Mouse (Mus musculus) CD4-positive, CD25-positive, alpha-beta regulatory T cell, adult 2 months (primary cell): Measurements from ENCODE around the gene Tln1.
"Not testable (repeated sequence)": the region's sequence is repeated elsewhere in the genome, so short reads cannot be mapped to it uniquely, and the experiment has no call there.

Experiments used
- DNase-seq: peaks from one replicate; pipeline ENCODE4 v3.0.0-alpha.2; 2012; ENCODE audit warnings: low read depth, low spot score

The Tln1 gene

DNA sequence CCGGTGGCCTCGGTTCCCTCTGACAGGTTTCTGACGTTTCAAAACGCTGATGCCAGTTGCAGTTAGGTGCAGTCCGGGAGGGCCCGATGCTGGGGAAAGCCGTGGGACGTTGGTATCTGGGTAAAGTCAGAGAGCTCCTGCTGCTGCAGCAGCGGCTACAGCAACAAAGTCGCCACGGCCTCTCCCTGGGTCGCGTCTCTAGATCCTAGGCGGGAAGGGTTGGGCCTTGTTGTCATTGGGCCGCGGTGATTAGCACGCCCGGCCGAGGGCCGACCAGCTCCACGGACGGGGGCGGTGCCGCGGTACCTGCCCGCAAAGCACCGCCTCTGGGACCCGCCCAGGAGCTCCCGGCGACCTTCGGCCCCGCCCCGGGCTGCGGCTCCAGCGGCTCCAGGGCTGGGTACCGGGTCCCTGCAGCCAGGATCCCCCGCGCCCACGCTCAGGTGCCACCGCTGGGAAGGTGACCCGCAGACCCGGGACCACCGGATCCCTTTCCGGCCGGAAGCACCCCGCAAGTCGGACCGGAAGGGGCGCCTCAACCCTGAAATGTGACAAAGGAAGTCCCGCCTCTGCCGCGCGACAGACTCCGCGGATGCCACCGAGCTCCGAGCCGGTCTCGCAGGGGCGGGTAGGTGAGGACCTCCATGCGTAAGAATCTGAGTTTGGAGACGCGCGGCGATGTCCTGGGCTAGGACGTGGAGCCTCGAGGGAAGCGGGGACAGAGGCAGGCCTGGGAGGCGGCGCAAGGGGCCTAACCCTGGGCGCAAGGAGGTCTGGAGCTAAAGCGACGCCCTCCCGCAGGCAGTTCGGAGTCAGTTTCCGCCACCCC is 16.1 kb upstream of the Tln1 start, which contains the start of the genes Rgp1 and Gba2:
Gene Rgp1, plus strand, starts transcription at position 340 of the 829 bp plus-strand sequence.
Gene Gba2, minus strand, starts transcription at position 498 of the 829 bp plus-strand sequence.
- DNase-seq = peak; percentile 86

DNA sequence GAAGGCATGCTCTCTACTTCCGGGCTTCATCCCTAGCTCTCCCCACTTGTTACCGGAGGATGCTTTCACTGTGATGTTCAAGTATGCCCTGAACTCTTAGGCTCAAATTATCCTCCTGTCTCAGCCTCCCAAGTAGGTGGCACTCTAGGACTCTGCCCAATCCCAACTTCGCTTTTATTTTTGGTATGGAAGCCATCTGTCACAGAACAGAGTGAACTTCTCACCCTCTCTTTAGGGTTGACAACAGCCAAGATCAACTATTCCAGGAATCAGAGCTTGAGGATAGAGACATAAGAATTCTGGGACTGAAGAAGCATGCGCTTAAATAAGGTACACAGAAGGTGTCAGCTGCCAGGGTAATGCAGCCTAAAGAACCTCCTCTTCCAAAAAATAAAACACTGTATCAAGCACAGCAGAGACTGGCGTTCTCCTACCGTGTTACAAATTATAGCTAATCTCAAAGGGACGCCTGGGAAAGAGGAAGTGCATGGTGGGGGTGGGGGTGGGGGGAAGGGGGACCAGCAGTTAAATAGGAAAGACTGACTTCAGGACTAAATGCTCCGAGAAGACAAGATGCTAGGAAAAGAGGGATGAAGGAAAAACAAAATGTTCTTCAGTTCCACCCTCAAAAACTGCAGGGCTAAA is 14.9 kb upstream of the Tln1 start:
- no peak for DNase-seq

DNA sequence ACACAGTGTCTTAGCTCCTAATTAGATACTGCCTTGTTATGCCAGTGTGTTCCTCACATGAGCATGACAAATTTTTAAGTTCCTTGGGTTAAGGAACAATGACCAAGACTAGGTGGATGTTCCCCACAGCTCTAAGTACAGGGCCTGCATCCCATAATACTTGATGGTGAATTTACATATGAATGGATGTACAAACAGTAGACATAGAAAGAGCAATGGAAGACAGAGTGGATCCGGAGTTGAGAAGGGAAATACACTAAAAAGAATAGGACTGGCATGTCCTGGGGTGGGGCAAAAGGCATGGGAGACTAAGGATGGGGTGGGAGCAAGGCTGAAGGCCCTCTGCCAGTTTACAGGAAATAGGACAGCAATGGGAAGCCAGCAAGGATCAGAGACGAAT is 12.9 kb upstream of the Tln1 start:
- no peak for DNase-seq

DNA sequence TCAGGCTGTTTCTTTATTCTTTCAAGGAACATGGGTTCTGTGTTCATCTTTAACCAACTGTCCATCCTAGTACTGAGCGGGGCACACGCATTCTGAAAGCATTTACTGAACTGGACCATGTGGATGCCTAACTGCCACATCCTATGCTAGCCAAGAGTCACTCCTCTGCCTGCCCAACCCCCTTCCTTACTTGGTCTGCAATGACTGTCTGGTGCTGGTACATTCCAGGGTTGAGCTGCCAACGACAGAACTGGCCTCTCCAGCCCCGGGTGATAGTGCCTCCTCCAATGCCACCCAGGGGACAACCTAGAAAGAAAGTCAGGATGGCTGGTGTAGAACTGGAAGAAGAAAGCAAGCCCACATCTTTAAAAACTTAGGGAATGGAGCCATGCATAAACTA is 11.1 kb upstream of the Tln1 start:
- no peak for DNase-seq

DNA sequence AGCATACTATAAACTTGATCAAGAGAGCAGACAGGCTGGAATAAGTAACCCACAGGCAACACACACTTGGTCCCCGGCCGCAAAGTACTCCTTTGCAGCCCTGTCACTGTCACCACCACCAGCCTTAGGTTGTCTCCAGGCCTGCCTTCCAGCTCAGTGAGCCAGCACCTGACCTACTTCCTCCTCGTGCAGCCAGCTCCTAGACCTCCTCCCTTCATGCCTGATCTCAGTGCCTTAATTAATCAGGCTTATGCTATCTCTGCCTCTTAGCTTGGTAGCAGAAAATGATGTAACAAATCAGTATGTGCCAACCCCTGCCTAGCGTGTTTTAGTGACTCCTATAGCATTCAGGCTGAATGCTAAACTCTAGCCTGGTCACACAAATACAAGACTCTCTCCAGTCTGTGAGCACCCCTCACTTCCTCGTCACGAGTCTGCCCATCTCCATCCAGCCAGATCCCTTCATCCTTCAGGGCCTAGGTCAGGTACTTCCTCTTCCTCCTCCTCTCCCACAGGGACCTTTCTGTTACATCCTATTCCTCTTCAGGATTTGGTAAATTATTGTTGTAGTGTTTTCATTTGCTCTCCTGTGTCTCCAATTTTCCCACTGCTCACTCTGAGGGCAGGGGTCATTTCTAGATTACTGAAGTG is 9.0 kb upstream of the Tln1 start:
- DNase-seq = no peak

DNA sequence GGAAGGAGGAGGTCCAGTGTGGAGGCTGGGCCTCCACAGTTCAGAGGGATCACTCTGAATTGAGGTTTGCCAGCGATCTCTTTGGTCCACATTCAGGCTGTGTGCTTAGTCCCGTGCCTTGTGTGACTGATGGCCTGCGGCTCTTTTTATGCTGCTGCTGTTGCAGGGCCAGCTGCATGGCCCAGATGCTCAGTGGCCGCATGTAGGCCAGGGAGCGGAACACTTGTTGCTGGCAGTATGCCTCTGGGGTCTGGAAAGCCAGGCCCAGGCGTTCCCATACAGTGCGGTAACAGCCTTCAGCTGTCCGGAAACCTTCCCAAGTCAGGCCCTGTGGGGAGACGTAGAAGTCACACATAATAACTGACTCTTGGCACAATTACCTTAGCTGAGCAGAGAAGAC is 4.6 kb upstream of the Tln1 start:
- DNase-seq = no peak

DNA sequence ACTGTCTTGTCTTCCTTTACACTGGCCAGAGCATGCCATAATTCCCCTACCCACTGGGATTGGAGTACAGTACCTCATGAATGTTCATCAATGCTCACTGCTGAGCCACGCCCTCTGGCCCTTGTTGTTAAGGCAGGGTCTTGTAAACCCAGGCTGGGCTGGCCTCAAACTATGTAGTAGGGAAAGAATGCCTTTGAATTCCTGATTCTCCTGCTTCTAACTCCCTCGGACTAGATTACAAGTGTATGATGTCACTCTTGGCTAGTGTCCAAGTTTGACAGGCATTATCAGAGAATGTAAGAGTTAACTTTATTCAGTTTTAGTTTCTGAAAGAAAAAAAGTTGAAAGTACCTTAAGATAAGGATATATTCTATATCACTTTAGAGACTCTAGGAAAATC is 1.7 kb upstream of the Tln1 start:
- no peak for DNase-seq

DNA sequence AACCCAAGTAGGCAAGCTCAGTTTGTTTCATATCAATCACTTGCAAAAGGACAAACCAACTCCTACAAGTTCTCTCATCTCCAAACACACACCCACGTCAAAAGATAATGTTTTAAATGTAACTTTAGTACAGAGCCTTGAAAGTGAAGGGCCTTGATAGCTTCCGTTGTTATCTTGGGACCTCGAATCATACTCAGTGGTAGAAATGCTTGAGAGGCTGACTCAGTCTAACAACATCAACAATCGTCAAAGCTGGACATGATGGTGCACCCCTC is 1.0 kb upstream of the Tln1 start:
- no peak for DNase-seq

DNA sequence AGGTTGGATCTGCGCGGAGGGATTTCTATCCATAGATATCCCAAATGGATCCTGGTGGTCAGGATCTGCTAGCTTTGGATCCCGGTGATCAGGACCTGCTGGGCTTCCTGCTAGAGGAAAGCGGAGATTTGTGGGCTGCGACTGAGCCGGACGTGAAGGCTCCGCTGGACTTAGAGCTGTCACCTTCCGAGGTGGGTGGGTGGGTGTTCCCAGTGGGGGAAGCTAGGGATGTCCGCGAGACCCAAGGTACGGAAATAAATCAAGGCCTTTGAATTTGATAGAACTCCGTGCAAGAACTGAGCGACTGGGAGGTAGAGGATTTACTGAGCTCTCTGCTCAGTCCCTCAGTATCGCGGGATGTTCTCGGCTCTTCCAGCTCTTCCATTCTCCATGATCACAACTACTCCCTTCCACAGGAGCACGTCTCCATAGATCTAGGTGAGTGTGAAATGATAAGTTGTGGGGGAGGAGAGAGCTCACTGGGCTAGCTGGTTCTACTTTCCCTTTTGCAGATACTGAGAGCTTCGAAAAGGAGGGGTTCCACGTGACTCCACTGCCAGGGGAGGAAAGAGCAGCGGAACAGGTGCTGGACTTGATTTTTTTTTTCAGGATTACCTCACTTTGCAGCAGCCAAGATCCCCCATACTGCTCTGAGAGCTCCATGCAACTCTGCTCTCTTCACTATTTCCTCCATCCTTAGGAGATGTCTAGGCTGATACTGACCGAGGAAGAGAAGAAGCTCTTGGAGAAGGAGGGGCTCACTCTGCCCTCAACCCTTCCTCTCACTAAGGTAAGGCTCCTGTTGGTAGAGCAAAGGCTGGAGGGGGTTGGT is 494 bp upstream of the Tln1 start:
- DNase-seq = peak; percentile 55

DNA sequence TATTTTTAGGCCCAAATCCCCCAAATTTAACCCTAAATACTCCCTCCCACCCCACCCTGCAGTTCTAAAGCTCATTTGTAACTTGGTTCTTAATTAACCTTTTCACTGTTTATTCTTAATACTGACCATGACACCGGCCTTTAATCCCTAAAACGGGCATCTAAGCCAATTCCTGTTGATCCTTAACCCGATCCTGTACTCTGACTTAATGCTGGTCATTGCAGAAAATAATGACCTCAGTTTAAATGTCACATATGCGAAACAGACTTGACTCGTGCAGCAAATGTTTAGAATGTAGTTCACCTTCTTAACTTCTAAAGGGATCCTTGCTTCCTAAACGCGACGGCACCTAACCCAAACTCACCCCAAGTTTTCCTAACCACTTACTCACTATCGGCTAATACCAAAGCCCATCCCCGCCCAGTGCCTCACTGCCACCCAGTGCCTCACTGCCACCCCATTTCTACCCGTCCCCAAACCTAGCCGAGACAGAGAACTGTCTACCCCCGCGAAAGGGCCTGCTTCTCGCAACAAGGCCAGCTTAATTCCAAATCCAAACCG is 975 bp downstream of the Tln1 start:
- DNase-seq = no peak

DNA sequence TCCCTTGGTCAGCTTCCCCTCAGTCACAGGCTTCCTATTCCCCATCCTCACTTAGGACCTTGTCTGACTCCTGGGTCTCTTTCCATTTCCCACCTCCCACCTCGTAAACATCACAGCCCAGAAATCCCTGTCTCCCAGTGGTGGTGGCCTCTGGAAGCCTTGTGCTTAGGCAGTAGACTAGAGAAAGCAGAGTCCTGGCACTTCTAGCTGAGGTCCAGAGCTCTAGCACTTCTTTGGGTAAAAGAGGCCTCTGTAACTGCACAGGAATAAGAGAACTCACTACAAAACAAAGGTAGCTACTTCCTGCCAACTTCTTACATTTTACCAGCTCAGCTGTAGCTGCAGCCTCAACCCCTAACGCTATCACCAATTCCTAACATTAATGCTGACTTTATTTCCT is 1.5 kb downstream of the Tln1 start:
- DNase-seq = peak; percentile 34

DNA sequence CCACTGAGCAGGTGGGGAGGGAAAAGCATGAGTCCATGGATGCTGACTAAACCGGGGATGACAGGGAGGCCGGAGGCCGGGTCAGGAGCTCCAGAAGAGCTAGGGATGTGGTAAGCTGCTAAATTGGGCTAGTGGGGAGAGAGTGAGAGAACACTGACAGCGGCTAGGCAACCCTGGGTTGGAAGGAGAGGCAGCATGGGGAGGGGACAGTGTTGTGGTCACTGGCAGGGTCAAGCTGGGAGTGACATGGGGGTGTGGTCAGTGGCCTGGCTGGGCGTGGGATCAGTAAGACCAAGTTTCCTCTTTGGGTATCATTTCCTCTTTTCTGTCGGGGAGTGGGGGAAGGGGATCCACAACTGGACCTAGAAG is 2.3 kb downstream of the Tln1 start:
- DNase-seq = peak; percentile 13

DNA sequence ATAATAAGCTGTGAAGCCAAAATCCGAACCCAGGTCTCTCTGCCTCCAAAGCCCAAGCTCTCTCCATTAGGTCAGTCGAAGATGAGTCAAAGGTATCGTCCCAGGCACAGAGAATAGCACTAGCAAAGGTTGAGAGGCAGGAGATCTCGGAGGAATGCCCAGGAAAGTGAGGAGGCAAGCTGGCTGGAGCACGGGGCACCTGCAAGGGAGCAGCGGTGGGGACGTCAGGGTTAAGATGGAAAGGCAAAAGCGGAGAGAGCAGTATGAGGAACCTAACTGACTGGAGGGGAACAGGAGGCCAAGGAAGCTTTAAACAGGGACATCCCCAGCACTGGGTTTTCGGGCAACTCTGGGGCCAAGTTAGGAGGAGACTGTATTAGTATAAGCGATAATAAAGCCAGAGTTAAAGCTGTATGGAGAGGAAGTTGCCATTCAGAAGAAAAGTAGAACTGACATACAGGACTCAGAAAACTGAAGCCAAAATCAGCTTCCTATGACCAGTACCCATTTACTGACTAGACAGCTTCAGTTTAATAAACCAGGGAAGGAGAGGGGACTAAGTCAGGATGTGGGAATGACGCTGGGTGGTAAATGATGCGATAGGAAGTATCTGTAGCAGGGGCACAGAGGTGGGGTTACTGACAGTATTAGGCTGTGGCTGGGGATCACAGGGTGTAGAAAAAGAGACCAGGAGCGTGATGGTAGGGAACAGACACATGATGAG is 2.8 kb downstream of the Tln1 start:
- DNase-seq = peak; percentile 9

DNA sequence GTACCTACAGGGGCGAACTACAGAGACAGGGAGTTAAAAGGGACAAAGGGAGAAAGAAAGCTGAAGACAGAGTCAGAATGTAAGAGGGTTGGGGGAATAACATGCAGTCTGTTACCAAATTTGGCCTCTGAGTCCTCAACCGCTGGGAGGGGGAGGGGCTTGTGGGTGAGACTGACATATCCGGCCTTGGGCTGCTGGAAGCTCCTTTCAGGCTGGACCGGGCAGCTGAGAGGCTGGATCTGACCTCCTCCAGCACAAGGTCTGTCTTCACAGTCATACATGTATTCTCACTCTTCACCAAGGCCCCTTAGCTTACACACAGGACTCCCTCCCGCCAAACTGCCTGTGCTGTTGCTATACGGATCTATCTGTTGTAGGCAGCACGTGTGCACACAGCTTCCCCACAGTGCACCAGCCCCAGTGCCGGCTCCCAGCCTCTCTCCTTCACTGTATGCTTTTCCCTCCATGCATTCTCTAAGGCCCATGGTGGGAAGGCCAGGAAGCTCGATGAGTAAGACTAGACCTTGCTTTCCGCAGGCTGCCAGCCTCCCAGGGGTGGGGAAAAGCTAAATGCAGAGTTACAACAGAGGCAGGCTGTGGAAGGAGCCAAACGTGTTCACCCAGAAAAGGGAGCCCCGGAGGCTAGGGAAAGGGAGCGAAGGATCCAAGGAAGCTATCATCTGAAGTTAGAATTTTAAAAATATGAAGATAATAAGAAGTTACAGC is 3.7 kb downstream of the Tln1 start:
- DNase-seq = peak; percentile 80

DNA sequence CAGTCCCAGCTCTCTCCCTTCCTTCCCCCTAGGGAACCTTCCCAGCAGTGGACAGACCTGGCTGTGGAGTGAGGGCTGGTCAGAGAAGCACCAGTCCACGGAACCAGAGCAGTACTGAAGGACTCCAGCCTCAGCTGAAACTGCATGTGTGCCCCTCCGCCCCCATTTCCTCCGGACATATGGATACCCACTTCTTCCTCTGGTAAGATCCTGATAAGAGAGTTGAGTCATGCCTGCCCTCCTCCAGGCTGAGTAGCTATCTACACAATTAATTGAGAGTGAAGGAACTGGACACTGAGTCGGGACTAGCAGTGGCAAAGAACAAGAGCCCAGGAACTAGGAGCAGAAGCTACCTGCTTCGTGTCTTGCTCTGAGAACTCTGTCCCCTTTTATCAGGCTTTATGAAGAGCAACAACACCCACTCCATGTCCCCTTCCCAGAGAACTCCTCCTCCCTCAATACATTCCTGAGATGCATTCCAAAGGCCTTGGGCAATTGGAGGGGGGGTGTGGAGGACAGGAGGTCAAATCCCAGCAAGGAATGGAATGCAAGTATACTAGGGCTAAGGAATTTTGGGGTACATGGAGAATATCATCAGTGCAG is 4.4 kb downstream of the Tln1 start:
- no peak for DNase-seq

DNA sequence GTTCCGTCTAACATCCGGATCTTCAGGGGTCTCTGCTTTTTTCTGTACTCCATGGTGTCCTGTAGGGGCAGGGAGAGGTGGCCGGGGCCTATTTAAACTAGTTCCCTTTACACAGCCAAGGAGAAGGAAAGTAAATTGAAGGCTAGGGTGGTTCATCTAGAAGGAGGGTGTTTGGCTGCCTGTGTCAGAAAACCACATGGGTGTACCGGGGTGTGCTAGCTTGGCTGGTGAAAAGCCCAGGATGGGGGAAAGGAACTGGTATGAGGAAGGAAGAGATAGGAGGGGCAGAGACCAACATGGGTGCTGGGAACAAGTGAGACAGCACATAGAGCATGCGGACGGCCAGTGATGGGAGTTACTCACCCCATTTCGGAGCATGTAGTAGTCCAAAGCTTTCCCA is 6.6 kb downstream of the Tln1 start:
- no peak for DNase-seq

DNA sequence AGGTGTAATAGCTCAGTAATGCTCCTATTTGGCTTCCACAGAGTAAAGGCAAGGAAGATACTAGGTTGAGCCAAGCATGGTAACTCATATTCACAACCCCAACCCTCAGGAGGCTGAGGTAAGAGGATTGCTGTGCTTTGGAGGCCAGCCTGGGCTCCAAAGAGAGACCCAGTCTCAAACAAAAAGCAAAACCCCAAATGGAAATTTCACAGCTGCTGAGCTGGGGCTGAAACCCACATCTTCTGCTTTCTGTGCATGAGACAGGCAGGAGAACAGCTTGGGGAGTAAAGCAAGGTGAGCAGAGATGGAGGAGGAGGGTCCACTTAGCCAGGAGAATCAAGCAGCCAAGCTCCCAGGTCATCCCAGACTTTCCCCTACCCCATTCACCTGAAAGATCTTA is 8.6 kb downstream of the Tln1 start:
- no peak for DNase-seq

DNA sequence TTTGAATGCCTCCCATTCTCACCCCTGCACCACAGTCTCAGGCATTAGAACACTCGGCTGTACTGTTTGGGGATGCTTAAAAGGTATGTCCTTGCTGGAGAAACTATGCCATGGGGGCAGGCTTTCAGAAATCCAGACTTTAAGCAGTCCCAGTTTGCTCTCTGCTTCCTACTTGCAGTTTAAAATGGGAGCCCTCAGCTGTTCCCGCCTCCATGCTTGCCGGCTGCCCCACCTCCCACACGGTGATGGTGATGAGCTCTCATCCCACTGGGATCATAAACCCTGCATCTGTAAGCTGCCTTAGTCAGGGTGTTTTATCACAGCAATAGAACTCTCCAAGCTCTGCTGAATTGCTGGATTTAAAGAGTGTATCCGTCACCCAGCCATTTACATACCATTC is 10.1 kb downstream of the Tln1 start:
- DNase-seq = no peak

DNA sequence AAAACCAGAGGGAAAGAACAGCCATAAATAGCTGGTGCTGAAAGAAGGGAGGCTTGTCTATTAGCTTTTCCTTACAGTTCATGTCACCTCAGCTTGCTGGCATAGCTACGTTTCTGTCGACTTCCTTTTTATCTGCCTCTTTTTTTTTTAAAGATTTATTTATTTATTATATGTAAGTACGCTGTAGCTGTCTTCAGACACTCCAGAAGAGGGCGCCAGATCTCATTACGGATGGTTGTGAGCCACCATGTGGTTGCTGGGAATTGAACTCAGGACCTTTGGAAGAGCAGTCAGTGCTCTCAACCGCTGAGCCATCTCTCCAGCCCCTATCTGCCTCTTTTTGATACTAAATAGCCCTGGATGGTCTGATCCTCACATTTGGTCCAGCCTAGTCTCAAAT is 10.6 kb downstream of the Tln1 start:
- DNase-seq = not testable (repeated sequence)

DNA sequence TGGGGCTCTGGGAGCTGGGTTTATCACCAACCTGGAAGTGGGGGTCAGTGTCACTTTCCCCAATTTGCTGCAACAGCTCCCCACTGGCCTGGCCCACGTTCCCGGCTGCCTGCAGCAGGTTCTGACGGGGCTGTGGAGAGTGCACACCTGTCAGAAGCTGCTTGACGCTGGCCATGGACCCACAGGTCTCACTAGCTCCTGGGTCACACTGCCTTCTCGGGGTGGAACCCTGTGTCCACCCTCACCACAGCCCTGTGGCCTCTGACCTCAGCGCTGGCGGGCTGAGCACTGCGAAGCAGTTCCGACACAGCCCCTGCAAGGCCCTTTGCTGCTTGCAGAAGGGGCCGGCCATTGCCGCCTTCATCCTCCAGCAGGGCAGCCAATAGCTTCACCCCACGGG is 13.4 kb downstream of the Tln1 start:
- DNase-seq = no peak
